Mouse (Mus musculus) hindbrain, embryonic 10.5 days (tissue): ENCODE measurements at regions not wholly inside any gene's neighbourhood (a gene's known extent, or its start where the extent isn't known, plus 50 kb on each side); places are given as distances from the start of the nearest gene placed in this dataset.

Experiments
- DNase-seq: peaks from one replicate; pipeline ENCODE4 v3.0.0-alpha.2; 2017; ENCODE audit warnings: low spot score
- H3K27ac ChIP-seq: fragments of 300-500 bp; sonication (generic); 2 replicates; pipeline ENCODE4 v1.5.1; 2016; ENCODE audit warnings: mild to moderate bottlenecking, moderate library complexity
- H3K27me3 ChIP-seq: fragments of 300-500 bp; sonication (generic); 2 replicates; pipeline ENCODE4 v1.6.1; 2016; ENCODE audit warnings: mild to moderate bottlenecking; ENCODE audit not compliant: poor library complexity, insufficient read depth, severe bottlenecking
- H3K36me3 ChIP-seq: fragments of 300-500 bp; sonication (generic); 2 replicates; pipeline ENCODE4 v1.6.1; 2016; ENCODE audit warnings: mild to moderate bottlenecking, moderate library complexity
- H3K4me1 ChIP-seq: fragments of 300-500 bp; sonication (generic); replicated peaks from 2 replicates; pipeline ENCODE4 v1.6.1; 2016; ENCODE audit warnings: mild to moderate bottlenecking
- H3K4me3 ChIP-seq: fragments of 300-500 bp; sonication (generic); 2 replicates; pipeline ENCODE4 v1.5.1; 2016; ENCODE audit warnings: mild to moderate bottlenecking, moderate library complexity
- H3K9me3 ChIP-seq: fragments of 300-500 bp; sonication (generic); 2 replicates; pipeline ENCODE4 v1.6.1; 2016; ENCODE audit warnings: mild to moderate bottlenecking, moderate library complexity
- WGBS: fragments of 180-500 bp; shearing (Covaris S2); methylation state at CpG from one replicate; pipeline ENCODE4 v1.1.7; 2016; 5-methylcytosine and 5-hydroxymethylcytosine counted together

DNA sequence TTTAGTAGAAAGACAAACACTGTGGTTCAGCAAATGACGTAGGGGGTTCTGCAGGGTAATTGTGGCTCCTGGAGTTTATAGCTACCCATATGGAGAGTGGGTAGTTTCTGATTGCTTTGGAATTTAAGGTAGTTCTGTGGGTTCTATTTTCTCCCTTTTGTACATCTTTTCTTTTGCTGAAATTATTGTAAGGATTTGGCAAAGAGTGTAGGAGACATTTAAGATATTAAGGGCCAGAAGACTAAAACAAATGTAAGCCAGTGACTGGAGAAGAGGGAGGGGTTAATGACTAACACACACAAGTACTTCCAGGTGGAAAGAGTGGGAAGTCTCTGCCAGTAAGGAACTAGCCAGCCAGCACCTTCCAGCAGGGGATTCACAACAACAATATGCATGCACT is 318.9 kb upstream of the Sox9 start:
- Histone ChIP-seq H3K4me1 (no peaks in the 10 kb centered on the region; the same call in 1 of the 2 replicates), H3K9me3 (no peaks in the 10 kb centered on the region), H3K4me3 (no peak overlapping the region), H3K27me3 (no peaks in the 10 kb centered on the region), H3K36me3 (no peaks in the 10 kb centered on the region), H3K27ac (no peak overlapping the region)
- 82% methylated on average over 1 of the region's 1 CpGs for WGBS
- DNase-seq: no peak

DNA sequence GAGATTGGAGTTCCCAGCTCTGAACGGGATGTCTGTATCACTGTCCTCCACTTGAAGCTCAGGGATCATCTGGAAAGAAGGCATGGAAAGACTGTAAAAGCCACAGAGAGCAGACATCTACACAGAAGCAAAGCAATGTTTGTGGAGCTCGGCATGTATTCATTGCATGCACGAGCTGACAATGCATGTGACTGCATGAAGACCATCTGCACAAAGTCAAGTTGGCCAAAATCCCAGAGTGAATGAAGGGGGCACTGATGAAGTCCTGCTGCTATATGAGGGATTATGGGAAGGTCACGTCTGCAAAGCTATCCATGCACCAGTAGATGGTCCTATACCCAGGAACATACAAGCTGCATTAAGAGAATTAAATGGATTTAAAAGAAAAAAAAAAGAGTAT is 317.6 kb upstream of the Sox9 start:
- 92% methylated on average over 4 of the region's 4 CpGs for WGBS

DNA sequence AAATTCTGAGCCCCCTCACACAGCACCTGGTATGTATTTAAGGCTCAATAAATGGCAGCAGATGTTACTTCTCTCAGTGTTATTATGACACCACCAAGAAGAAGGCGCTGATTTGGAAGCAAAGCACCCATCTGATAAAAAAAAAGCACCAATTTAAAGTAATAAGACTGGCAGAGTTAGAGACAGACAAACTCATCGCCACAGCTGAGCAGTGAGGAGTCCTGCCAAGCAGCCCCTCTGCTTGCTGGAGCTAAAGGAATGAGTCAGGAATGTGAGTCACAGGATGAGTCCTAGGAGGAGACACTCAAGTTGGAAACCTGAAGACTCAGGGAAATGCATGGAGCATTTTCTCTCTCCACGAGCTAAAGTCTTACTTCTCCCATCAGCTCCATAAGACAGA is 311.7 kb upstream of the Sox9 start:
- no peaks in the 10 kb centered on the region; the same call in 1 of the 2 replicates for H3K4me1 ChIP-seq
- 79% methylated on average over 3 of the region's 3 CpGs for WGBS
- H3K4me3 ChIP-seq: no peak overlapping the region
- no peaks in the 10 kb centered on the region for H3K36me3 ChIP-seq
- no peaks in the 10 kb centered on the region for H3K9me3 ChIP-seq
- no peaks in the 10 kb centered on the region for H3K27me3 ChIP-seq
- DNase-seq: no peak
- H3K27ac ChIP-seq: no peak overlapping the region

More for the DNA sequence above, 317.6 kb upstream of the Sox9 start:
- H3K9me3 ChIP-seq: no peaks in the 10 kb centered on the region
- H3K4me1 ChIP-seq: no peaks in the 10 kb centered on the region; the same call in 1 of the 2 replicates
- H3K27me3 ChIP-seq: no peaks in the 10 kb centered on the region
- H3K36me3 ChIP-seq: no peaks in the 10 kb centered on the region
- no peak overlapping the region for H3K4me3 ChIP-seq
- H3K27ac ChIP-seq: no peak overlapping the region
- no peak for DNase-seq

DNA sequence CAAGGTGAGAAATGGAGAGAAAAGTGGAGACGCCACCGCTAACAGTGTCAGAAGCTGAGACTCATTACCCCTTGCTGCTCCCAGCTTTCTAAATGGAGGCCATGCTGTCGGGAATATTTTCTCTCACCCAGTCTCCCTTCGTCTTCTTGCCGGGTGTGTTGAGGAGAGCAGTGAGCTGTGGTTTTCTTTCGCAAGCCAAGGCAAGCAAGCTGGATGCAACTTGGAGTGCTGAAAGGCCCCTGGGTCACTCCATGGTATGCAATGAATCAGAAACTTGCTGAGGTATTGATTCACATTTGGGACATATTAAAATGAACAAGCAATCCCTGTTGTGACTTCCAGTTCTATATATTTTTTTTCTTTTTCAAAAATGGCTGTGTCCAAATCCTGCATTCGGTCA is 308.8 kb upstream of the Sox9 start:
- Histone ChIP-seq H3K4me1 (peaks cover 8% of the 10 kb centered on the region; the same call in 1 of the 2 replicates), H3K4me3 (no peak overlapping the region), H3K36me3 (no peaks in the 10 kb centered on the region), H3K9me3 (no peaks in the 10 kb centered on the region), H3K27ac (no peak overlapping the region), H3K27me3 (no peaks in the 10 kb centered on the region)
- WGBS: 90% methylated on average over 7 of the region's 7 CpGs
- no peak for DNase-seq

DNA sequence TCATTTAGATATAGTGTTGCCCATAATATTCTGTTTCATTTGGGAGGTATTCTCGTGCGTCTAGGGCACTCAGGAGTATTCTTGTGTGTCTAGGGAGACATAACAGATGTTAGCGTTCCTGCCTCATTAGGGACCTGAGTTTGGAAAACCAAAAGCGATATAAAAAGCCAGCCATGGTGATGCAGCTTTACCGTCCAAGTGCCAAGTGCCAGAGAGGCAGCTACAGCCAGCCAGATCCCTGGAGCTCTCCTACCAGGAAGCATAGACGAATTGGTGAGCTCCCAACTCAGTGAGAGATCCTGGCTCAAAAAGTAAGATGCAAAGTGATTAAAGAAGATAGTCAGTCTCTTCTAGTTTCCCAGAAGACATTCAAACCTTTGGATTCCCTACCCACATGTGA is 308.3 kb upstream of the Sox9 start:
- WGBS: 90% methylated on average over 6 of the region's 6 CpGs
- DNase-seq: no peak
- peaks cover 8% of the 10 kb centered on the region; the same call in 1 of the 2 replicates for H3K4me1 ChIP-seq

DNA sequence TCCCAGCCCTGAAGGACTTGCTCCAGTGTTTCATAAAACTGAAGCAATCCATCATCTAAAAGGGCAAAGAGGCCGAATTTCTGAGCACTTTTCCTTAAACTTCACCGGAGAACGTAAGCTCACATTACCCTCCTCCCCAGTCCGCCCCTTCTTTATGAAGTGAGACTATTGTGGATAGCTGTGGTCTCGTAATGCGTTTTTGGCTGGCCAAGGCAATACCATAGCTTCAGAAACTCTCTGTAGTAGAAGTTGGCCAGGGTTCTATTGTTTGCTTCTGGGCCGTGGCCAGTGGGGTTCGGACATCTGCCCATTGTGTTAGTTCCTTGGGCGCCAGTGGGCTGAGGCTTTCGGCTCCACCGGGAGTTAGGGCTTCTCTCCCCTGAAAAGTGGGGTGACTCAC is 301.7 kb upstream of the Sox9 start:
- no peak for DNase-seq
- H3K27me3 ChIP-seq: no peaks in the 10 kb centered on the region
- H3K4me3 ChIP-seq: no peak overlapping the region
- 72% methylated on average over 11 of the region's 11 CpGs for WGBS
- no peaks in the 10 kb centered on the region for H3K36me3 ChIP-seq
- no peaks in the 10 kb centered on the region for H3K9me3 ChIP-seq
- H3K27ac ChIP-seq: peak overlapping the region; percentile 53
- H3K4me1 ChIP-seq: peaks cover 13% of the 10 kb centered on the region

More for the DNA sequence above, 308.3 kb upstream of the Sox9 start:
- no peaks in the 10 kb centered on the region for H3K27me3 ChIP-seq
- H3K36me3 ChIP-seq: no peaks in the 10 kb centered on the region
- no peaks in the 10 kb centered on the region for H3K9me3 ChIP-seq
- no peak overlapping the region for H3K27ac ChIP-seq
- no peak overlapping the region for H3K4me3 ChIP-seq

DNA sequence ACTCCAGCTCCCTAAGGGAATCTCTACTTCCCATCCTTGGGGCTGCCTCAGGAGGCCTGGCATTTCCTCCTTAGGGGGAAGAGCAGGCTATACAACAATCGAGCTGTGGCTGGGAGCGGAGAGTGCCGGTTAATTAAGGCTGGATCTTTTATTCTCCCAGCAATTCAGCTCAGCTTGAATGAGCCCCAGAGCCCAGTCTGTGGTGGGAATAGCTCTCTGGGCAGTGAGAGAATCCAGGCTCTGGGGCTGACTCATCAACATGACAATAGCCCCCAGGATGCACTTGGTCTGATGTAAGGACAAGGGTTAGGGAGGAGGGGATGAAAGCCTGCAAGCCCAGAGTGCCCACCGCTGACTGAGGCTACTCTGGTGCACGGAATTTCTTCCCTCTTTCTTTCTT is 280.2 kb upstream of the Sox9 start:
- peak; percentile 80 for DNase-seq
- Histone ChIP-seq H3K4me1 (peaks cover 36% of the 10 kb centered on the region), H3K9me3 (no peaks in the 10 kb centered on the region), H3K36me3 (no peaks in the 10 kb centered on the region), H3K27me3 (no peaks in the 10 kb centered on the region), H3K4me3 (no peak overlapping the region), H3K27ac (peak overlapping the region; percentile 84)
- WGBS: 4% methylated on average over 5 of the region's 5 CpGs

DNA sequence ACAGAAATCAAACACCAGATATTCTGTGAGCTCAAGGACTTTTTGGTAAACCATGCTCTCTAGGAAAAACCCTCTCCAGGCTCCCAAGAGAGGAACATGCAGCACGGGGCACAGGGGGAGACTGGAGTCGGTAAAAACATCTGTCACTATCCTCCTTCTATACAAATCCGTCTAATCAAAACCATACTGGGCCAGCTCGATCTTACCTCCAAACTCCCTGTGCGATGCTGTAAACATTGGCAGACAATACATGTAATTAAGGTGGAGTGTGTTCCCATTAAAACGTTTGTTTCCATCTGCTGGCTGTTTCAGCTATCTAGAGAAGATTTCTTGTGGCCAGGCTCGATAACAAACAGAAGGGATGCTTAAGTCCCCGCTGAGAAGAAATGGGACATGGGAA is 262.9 kb upstream of the Sox9 start:
- Histone ChIP-seq H3K4me3 (no peak overlapping the region), H3K9me3 (no peaks in the 10 kb centered on the region), H3K27ac (no peak overlapping the region), H3K4me1 (peaks cover 12% of the 10 kb centered on the region), H3K27me3 (no peaks in the 10 kb centered on the region), H3K36me3 (no peaks in the 10 kb centered on the region)
- DNase-seq: no peak
- 68% methylated on average over 8 of the region's 8 CpGs for WGBS

DNA sequence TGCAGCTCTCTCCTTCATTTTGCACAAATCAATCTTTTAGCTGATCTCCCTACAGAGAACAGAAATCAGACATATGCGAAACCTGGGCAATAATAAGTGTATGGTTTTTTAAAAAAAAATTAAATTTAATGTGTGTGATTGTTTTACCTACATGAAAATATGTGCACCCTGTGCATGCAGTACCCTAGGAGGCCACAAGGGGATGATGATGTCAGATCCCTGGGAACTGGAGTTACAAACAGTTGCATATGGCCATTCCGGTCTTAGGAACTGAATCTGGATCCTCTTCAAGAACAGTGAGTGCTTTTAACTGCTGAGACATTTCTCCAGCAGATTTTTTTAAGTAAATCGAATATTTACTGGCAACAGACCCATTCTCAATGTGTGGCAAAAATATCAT is 257.0 kb upstream of the Sox9 start:
- H3K4me3 ChIP-seq: no peak overlapping the region
- no peak overlapping the region for H3K27ac ChIP-seq
- no peak for DNase-seq
- H3K36me3 ChIP-seq: no peaks in the 10 kb centered on the region
- H3K27me3 ChIP-seq: no peaks in the 10 kb centered on the region
- peaks cover 14% of the 10 kb centered on the region for H3K4me1 ChIP-seq
- 93% methylated on average over 3 of the region's 3 CpGs for WGBS
- 0 out of 2 replicates have a peak, but pooled peaks cover 4% of the 10 kb centered on the region for H3K9me3 ChIP-seq

DNA sequence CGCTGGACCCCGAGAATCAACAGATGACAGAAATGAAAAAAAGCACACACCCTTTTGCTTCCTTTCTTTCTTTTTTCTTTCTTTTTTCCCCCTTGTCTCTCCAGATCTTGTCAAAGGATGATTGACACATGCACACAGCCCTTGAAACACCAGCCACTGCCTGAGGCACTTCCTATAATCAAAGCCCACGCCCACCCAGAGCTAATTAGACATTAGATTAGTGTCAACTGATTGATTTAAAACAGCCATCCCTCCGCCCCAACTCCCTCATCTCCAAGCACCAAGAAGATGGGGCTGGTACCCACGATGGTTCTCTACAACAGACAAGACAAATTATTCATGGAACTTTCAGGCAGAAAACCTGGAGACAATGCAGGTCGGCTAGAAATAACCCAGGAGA is 239.5 kb upstream of the Sox9 start:
- Histone ChIP-seq H3K27me3 (no peaks in the 10 kb centered on the region), H3K4me1 (peaks cover 38% of the 10 kb centered on the region), H3K9me3 (no peaks in the 10 kb centered on the region), H3K27ac (peak overlapping the region; percentile 78; the same call in 1 of the 2 replicates), H3K36me3 (no peaks in the 10 kb centered on the region), H3K4me3 (no peak overlapping the region)
- WGBS: 30% methylated on average over 6 of the region's 6 CpGs
- DNase-seq: peak; percentile 21

DNA sequence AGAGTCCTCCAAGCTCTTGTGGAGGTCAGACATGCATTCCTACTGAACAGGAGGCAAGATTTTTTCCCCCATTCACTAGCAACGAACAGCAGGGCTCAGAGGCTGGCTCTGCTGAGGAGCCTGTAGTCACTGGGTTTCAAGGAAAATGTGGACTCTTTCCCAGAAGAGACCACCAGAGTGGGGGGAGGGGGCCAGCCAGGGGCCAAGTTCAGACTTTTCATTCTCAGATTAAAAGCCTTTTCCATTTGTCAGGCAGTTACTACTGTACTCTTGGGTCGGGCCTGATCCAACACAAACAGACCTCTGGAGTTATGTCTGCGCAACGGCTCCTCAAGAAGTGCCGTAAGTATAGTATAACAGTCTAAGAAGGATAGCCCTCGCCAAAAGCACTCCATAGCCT is 238.6 kb upstream of the Sox9 start:
- Histone ChIP-seq H3K4me1 (peaks cover 38% of the 10 kb centered on the region), H3K27me3 (no peaks in the 10 kb centered on the region), H3K27ac (peak overlapping the region; percentile 78), H3K9me3 (no peaks in the 10 kb centered on the region), H3K36me3 (no peaks in the 10 kb centered on the region), H3K4me3 (no peak overlapping the region)
- WGBS: 76% methylated on average over 6 of the region's 6 CpGs
- no peak for DNase-seq

DNA sequence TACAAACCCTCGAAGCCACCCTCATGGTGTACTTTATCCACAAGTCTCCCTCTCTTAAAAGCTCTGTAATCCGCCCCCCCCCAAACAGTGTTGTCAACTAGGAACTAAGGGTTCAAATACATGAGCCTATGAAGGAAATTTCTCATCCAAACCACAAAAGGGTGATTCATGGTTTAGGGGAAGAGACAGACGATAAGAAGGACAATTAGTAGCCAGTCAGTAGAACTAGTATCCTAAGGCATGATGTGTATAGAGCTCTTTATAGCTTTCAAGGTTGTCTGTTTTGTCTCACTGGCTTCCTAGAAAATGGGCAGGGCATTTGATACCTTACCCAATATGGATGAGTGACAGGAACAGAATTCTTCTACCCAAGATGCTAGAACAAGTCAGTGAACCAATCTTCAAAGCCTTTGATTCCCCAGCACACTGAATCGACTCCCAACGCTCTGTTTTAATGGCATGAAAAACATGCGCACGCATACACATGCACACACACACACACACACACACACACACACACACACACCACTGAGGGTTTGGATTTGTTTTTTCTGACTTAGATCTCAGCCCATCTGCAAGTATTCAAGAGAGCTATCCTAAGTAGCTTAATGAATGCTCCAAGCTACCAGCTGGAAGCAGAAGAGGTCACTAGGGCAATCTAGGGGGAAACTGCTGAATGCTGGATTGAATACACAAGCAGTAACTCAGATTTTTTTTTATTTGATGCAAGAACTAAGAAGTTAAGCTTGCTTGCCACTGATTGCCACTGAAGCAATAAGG is 236.6 kb upstream of the Sox9 start:
- Histone ChIP-seq H3K36me3 (no peaks in the 10 kb centered on the region), H3K9me3 (no peaks in the 10 kb centered on the region), H3K27ac (peak overlapping the region; percentile 24; the same call in 1 of the 2 replicates), H3K4me1 (peaks cover 38% of the 10 kb centered on the region), H3K27me3 (no peaks in the 10 kb centered on the region), H3K4me3 (no peak overlapping the region)
- 69% methylated on average over 7 of the region's 7 CpGs for WGBS
- DNase-seq: peak; percentile 46

DNA sequence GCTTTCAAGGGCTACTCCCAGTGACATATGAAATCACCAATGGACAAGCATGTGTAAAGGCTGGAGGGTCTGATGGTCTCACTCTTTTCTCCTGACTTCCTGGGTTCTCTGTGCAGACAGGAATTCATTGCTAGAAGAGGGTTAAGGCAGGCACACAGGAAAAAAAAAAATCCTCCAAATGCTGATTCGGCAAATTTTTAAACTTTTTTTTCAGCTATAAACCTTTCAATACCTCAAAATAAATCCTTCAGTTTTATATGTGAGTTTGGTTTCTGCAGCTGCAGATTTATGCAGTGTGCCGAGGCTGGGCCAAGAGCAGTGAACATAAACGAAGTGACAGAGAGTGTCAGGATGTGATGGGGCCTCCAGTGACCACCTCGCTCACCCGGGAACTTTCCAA is 235.9 kb upstream of the Sox9 start:
- Histone ChIP-seq H3K36me3 (no peaks in the 10 kb centered on the region), H3K9me3 (no peaks in the 10 kb centered on the region), H3K27me3 (no peaks in the 10 kb centered on the region), H3K27ac (0 out of 2 replicates have a peak overlapping the region, but pooled peaks have one; percentile 24), H3K4me1 (peaks cover 38% of the 10 kb centered on the region), H3K4me3 (no peak overlapping the region)
- DNase-seq: no peak
- WGBS: 80% methylated on average over 5 of the region's 5 CpGs
